Mouse (Mus musculus): Measurements from ENCODE around the gene Zfp654.

The Zfp654 gene

DNA sequence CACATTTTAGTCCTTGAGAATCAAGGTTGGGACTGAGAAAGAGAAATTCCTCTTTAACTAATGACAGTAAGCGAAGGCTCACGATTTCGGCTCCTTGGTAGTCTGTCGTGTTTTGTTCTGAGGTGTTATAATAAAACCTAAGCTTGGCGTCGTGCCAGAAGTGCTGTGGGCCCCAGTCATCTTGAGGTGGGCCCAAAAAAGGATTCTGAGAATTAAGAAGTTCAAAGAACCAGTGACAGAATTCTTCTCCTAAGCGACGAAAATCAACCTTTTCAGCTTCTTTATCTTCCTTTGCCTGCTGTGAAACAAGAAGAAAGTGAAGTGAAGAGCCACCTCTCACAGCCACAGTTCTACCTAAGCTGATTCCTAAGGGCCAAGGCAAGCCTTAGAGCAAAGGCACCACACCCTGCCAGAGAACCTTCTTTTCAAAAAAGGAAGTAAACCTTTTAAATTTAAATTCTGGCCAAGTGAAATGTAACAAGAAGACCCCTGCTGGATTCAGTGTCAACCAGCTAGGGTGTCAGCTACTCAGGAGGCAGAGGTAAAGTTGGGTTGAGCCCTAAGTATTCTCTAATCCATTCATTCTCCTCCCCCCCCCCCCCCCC, 84.7 kb downstream of the Zfp654 start:
- DNase-seq (ENCODE audit: low read depth) = no peak

DNA sequence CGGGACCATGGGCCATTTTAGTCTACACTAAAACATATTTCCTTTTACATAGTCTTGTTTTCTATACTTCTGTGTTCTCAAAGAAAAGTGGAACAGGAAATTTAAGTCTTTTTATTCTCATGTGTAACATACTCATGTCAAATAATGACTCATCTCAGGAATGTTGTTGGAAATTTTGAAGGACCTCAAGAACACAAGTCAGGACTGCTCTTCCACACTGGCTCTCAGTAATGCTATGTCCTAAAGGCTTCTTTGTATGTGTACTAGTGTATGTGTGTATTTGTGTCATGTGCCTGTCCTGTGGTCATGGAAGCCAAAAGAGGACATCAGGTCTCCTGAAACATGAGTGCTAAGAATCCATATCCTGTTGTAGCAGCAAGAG, 92.2 kb downstream of the Zfp654 start:
- DNase-seq (ENCODE audit: low read depth) = no peak

DNA sequence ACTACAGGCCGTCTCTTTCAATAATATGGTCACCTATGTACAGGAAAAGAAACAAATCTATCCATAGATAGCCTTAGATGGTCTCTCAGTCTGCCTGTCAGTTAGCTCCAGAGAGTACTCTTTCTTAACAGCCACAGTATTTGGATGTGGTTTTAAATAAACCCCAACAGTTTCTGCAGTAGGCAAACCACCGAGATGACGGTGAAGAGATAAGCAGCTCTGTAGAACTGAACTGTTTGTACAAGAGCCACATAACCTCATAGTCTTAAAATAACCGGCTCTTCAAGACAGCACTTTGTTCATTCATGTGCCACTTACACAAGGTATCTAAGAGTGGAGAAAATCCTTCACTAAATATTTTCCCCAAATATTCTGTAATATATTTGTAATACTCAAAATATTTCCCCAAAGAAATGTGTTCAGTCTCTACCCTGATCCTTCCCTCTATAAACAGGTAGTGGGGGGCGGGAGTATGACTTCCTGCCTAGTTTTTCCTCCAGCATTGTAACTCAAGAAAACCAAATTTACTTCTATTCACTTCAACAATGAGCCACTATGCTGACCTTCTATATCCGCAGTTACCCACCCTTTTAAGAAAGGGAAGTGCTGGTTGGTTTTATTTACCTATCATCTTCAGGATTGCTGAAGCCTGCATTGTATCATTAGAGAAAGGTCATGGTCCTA, 92.7 kb downstream of the Zfp654 start:
- DNase-seq (ENCODE audit: low read depth) = no peak

DNA sequence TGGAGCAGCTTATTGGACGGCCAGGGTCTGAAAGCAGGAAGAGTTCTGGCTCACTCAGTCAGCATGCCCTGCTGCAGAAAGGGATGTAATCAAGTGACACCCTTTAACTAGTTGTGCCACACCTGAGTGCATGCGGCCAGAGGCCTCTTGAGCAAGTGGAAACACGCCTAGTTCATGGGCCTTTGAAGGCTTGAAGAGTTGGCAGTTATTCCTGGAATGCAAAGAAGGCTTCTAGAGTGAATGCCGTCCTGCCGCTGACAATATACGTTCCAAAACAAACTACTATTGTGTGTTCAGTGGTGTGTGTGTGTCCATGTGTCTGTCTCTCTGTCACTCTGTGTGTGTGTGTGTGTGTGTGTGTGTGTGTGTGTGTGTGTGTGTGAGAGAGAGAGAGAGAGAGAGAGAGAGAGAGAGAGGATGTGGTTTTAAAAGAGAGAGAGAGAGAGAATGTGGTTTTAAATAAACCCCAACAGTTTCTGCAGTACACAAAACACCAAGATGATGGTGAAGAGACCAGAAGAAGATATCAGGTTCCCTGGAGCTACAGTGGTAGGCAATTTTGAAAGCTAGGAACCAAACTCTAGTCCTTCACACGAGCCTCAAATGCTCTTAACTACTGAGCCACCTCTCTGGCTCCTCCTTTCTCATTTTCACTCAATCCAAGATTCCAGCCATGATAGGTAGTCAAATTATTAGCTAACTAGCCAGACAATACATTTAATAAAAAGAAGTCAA, 93.6 kb downstream of the Zfp654 start:
- no peak for DNase-seq (ENCODE audit: low read depth)

DNA sequence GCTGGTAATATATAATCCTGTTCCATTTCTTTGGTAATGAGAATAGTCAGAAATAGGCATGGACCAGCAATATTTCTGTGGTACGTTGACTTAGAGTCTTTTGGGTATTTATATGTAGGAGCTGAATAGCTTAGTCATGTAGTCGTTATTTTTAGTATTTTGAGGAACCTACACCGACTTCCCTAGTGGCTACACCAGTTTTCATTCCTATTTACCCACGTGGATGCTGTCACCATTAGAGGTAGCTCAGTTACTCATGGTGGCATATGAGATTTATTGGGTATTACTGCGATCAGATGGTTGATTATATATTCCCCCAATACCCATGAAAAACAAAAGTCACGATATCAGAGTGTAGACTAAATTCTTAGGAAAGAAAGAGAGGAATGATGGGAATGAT, 95.1 kb downstream of the Zfp654 start:
- no peak for DNase-seq (ENCODE audit: low read depth)

DNA sequence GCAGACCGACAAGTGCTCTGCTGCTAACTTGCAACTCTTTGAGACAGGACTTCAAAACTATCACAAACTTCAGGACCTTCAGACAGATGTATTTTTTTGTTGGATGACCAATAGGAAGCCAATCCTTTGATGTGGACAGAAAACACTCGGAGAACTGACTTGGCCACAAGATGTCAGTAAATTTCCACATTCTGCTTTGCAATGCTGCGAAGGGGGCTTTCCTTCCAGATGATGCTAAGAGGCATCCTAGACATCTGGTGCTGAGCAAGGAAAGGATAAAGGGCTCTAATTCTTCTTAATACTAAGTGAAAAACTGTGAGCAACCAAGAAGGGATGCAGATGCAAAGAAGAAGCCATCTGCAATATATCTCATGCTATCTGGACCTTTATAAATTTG, 96.7 kb downstream of the Zfp654 start:
- no peak for DNase-seq (ENCODE audit: low read depth)

DNA sequence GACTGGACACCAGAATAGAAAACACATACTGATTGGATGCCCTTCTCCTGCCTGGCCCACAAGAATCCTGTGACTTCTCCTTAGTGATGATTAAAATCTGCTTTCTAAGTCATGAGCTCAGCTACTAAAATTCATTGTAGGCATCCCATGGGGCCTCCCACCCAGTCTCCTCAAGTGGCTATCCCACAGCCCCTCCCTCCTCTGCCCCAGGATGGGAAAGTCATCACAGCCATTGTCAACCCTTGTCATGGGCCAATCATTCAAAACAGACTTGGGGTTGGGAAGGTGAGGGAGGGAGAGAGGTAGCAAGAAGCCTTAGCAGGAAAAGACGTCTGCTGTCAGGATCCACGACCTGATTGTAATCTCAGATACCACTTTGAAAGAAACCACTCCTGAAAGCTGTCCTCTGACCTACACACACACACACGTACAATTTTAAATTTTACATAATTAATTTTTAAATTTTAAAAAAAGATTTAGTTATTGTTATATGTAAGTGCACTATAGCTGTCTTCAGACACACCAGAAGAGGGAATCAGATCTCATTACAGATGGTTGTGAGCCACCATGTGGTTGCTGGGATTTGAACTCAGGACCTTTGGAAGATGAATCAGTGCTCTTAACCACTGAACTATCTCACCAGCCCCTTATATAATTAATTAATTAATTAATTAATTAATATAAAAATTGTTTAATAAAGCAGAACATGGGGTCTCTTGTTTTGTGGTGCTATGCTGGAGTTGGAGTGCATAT, 97.3 kb downstream of the Zfp654 start:
- no peak for DNase-seq (ENCODE audit: low read depth)

DNA sequence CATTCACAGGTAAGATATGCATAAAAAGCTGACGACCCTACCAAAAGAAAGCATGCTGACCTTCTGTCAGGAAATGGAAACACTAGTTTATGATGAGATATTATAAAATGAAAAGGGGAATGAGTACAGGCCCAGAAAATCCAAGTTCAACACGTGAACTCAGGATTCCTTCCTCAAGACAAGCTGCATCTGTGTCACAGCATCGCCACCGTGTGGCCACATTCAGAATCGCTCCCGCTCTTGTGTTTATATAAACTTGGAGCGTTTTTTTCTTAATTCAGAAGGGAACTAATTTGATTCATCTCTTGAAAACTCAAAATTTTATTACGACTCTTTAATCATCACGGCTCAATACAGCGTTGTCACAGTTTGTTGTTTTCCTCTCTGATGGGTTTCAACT, 103.2 kb downstream of the Zfp654 start:
- peak; percentile 61 for DNase-seq (ENCODE audit: low read depth)

DNA sequence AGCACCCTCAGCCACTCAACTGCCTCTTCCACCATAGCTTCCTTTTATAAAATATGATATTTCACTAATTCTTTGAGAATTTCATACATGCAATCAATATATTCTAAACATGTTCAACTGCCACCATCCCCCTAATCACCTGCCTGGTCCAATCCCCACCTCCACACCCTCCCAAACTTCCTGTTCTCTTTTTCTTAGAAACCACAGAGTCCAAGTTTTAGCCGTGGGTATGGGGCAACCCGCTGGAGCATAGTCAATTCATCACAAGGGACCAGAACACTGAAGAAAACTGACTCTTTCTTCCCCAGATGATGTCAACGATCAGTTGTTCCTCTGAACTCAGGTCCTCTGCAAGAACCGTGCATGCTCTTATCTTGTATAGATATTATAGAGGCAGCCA, 106.4 kb downstream of the Zfp654 start:
- no peak for DNase-seq (ENCODE audit: low read depth)

DNA sequence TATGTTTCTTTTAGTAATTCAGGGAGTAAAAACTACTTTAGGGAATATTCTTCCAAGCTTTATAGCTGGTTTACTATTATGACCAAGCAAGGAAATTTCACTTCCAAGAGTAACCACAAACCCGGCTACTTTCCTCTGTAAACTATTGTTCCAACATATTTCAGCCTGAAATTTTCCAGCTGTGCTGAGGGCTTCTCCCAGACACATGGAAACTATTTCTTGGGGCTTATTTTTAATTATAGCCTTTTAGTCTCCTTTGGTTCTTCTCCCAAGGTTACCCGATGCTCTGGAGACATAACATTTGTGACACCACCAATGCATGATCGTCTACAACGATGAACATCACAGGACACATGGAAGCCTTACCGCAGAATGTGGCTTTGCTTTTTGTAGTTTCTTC, 114.2 kb downstream of the Zfp654 start:
- no peak for DNase-seq (ENCODE audit: low read depth)

All from fibroblast of lung, adult 2 months (primary cell).